17 mouse cellular contexts compared by ENCODE assay signal in genomic region chr11:115518693-115519092, GRCm38 (mm10). TPM values are rescaled to one million over a fixed set of nuclear protein-coding genes. Genes with fewer than 3 reads are reported as not detected.
DNase-seq lines count a peak whose midpoint lies in the region; ATAC-seq and TF ChIP-seq lines count a peak whose summit lies in the region.
"Had no signal": no experiment of that assay in that cellular context is flagged by ENCODE, and none has a peak within 500 bp of the region (broad histone marks: within the 10 kb centered on the region; RNA-seq: fewer than 3 reads in every experiment).

No protein-coding gene starts in this region.

- no peaks in the 10 kb centered on the region for H3K4me1 ChIP-seq in hindbrain, embryonic 14.5 days (replicated peaks; ENCODE audit: control insufficient read depth, insufficient read depth, low read length)
- H3K4me1 ChIP-seq: hindbrain, embryonic 15.5 days; limb, embryonic 13.5 days; neural tube, embryonic 13.5 days had no signal

- no peak for TF ChIP-seq CTCF in layer of hippocampus, adult 2 months (conservative IDR thresholded peaks at IDR 0.05)

- DNase-seq in frontal cortex, postnatal 10 days (ENCODE audit: low spot score in 2 of 2), result no peak
- DNase-seq in layer of hippocampus, adult 2 months (ENCODE audit: low spot score in 2 of 2), result no peak
- no peak for DNase-seq in layer of hippocampus, postnatal 36 days
- peak; percentile 27 for DNase-seq in right cerebral cortex, postnatal 25 days
- DNase-seq in right cerebral cortex, postnatal 14 days, result no peak
- no peak for DNase-seq in hindbrain, embryonic 14.5 days (ENCODE audit: low spot score)
- DNase-seq: gastrocnemius, adult 2 months; heart, postnatal 14 days had no signal

- no peaks in the 10 kb centered on the region for H3K9me3 ChIP-seq in hindbrain, embryonic 14.5 days (ENCODE audit: control insufficient read depth, low read length)
- H3K9me3 ChIP-seq: forebrain, embryonic 12.5 days; hindbrain, embryonic 15.5 days; kidney, embryonic 15.5 days; limb, embryonic 13.5 days; midbrain, embryonic 12.5 days; neural tube, embryonic 13.5 days had no signal

- peak overlapping the region; percentile 60 for H3K27ac ChIP-seq in layer of hippocampus, adult 2 months
- no peak overlapping the region for H3K27ac ChIP-seq in hindbrain, embryonic 14.5 days
- H3K27ac ChIP-seq: forebrain, embryonic 12.5 days; gastrocnemius, adult 2 months; hindbrain, embryonic 15.5 days; kidney, embryonic 15.5 days; limb, embryonic 13.5 days; liver, embryonic 14.5 days; midbrain, embryonic 12.5 days; neural tube, embryonic 13.5 days had no signal

- H3K4me3 ChIP-seq in layer of hippocampus, adult 2 months, result no peak overlapping the region
- no peak overlapping the region for H3K4me3 ChIP-seq in hindbrain, embryonic 14.5 days (replicated peaks; ENCODE audit: low read length)
- H3K4me3 ChIP-seq: forebrain, embryonic 12.5 days; gastrocnemius, adult 2 months; hindbrain, embryonic 15.5 days; kidney, embryonic 15.5 days; limb, embryonic 13.5 days; midbrain, embryonic 12.5 days; neural tube, embryonic 13.5 days had no signal

- peaks cover 21% of the 10 kb centered on the region for H3K36me3 ChIP-seq in hindbrain, embryonic 14.5 days (replicated peaks; ENCODE audit: control insufficient read depth, insufficient read depth)

- H3K4me2 ChIP-seq in hindbrain, embryonic 14.5 days (replicated peaks), result no peak overlapping the region
- H3K4me2 ChIP-seq: forebrain, embryonic 12.5 days; hindbrain, embryonic 15.5 days; kidney, embryonic 15.5 days; limb, embryonic 13.5 days; midbrain, embryonic 12.5 days; neural tube, embryonic 13.5 days had no signal

- no peak overlapping the region for H3K9ac ChIP-seq in hindbrain, embryonic 14.5 days
- H3K9ac ChIP-seq: forebrain, embryonic 12.5 days; hindbrain, embryonic 15.5 days; kidney, embryonic 15.5 days; limb, embryonic 13.5 days; liver, embryonic 14.5 days; midbrain, embryonic 12.5 days; neural tube, embryonic 13.5 days had no signal

- ATAC-seq in frontal cortex, adult (ENCODE audit: low TSS enrichment), result peak; percentile 22; the same call in 1 of the 2 replicates
- ATAC-seq in hindbrain, embryonic 14.5 days (ENCODE audit: low FRiP score), result no peak
- ATAC-seq: intestine, embryonic 16.5 days had no signal

- WGBS in hindbrain, embryonic 14.5 days, result 82% methylated on average over 9 of the region's 9 CpGs

- no peaks in the 10 kb centered on the region for H3K27me3 ChIP-seq in hindbrain, embryonic 14.5 days (ENCODE audit: control insufficient read depth, insufficient read depth, low read length)
- H3K27me3 ChIP-seq: forebrain, embryonic 12.5 days; hindbrain, embryonic 15.5 days; kidney, embryonic 15.5 days; limb, embryonic 13.5 days; midbrain, embryonic 12.5 days; neural tube, embryonic 13.5 days had no signal

RNA-seq across cellular contexts. Expression of gene Jpt1, which starts 4.5 kb away (rescaled TPM):
- total RNA-seq in layer of hippocampus, adult 2 months (2021), result 100 to 1,000 TPM; 140 to 142 TPM
- total RNA-seq in layer of hippocampus, postnatal 36 days (2021), result 100 to 1,000 TPM; 138 to 161 TPM
- 1,350 and 1,384 TPM in 2 replicates for polyA plus RNA-seq in hindbrain, embryonic 14.5 days (2014; fragmentation: Nextera tagmentation; extraction: Ambion mirVana)

RNA-seq across cellular contexts. Expression of gene Sumo2, which starts 17.4 kb away (rescaled TPM):
- total RNA-seq in layer of hippocampus, adult 2 months (2021), result 100 to 1,000 TPM; 318 to 328 TPM
- 100 to 1,000 TPM; 324 to 344 TPM for total RNA-seq in layer of hippocampus, postnatal 36 days (2021)
- polyA plus RNA-seq in hindbrain, embryonic 14.5 days (2014; fragmentation: Nextera tagmentation; extraction: Ambion mirVana), result 968 and 989 TPM in 2 replicates

RNA-seq across cellular contexts. Expression of gene Nt5c, which starts 27.0 kb away (rescaled TPM):
- 10 to 100 TPM; 64.3 to 65.5 TPM for total RNA-seq in layer of hippocampus, adult 2 months (2021)
- total RNA-seq in layer of hippocampus, postnatal 36 days (2021), result 10 to 100 TPM; 62.5 to 67.8 TPM
- 85.3 and 98.0 TPM in 2 replicates for polyA plus RNA-seq in hindbrain, embryonic 14.5 days (2014; fragmentation: Nextera tagmentation; extraction: Ambion mirVana)

RNA-seq across cellular contexts. Expression of gene Armc7, which starts 43.2 kb away (rescaled TPM):
- total RNA-seq in layer of hippocampus, adult 2 months (2021), result 10 to 100 TPM; 10.4 to 10.9 TPM
- 10 to 100 TPM; 10.9 to 11.2 TPM for total RNA-seq in layer of hippocampus, postnatal 36 days (2021)
- 14.2 and 14.8 TPM in 2 replicates for polyA plus RNA-seq in hindbrain, embryonic 14.5 days (2014; fragmentation: Nextera tagmentation; extraction: Ambion mirVana)

RNA-seq across cellular contexts. Expression of gene Nup85, which starts 45.5 kb away (rescaled TPM):
- total RNA-seq in layer of hippocampus, adult 2 months (2021), result 10 to 100 TPM; 48.7 to 49.3 TPM
- 10 to 100 TPM; 49.8 to 60.7 TPM for total RNA-seq in layer of hippocampus, postnatal 36 days (2021)
- polyA plus RNA-seq in hindbrain, embryonic 14.5 days (2014; fragmentation: Nextera tagmentation; extraction: Ambion mirVana), result 95.2 and 99.8 TPM in 2 replicates
